Comparison of ENCODE assay signal across 8 mouse cellular contexts in the genomic region with DNA sequence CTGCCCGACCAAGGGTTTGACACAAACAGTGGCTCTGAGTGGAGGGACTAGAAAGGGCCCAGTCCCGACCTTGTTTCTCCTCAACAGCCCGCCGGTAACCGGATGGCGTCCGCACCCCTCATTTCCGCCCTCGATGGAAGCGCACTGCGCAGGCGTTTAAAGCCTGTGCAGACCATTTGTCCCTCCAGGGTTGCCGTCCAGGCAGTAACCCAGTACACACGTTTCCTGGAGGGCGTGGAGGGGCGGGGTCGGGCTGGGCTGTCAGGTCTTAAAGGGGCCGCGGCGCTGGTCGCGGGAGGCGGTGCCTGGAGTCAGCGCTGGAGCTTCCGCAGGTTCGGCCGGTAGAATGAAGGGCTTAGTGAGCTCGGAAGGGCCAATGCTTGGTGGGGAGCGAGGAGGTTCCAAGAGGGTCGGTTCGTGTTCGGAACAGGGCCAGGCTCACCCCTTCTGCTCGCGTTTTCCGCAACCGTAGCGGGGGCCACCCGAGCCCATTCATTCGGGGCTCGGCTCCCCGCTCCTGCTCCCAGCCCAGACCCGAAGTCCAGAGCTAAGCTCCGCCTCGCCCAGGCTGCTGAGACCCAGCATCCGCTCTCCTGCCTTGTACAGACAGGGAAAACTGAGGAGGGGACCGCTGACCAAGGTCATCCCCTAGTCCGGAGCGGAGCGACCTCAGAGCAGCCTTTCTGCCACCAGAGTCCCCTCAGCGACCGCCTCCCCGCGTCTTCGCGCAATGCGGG. TPM values are rescaled to one million over a fixed set of nuclear protein-coding genes. Genes with fewer than 3 reads are reported as not detected.
DNase-seq lines count a peak whose midpoint lies in the region; ATAC-seq lines count a peak whose summit lies in the region.

A gene (plus strand): TSS at position 271 of the 737 bp plus-strand sequence.

- peak; percentile 96 for DNase-seq in 3134 (ENCODE audit: extremely low read depth, insufficient read length, low spot score)
- peak; percentile 96 for DNase-seq in adrenal gland, postnatal 25 days
- DNase-seq in heart, adult 11 months: peak; percentile 100
- DNase-seq in kidney, adult 18-20 months: peak; percentile 94
- DNase-seq in spleen, postnatal 10 days (ENCODE audit: low spot score in 2 of 2): peak; percentile 86 to 96

- ATAC-seq in embryonic facial prominence, embryonic 12.5 days (ENCODE audit: insufficient number of reproducible peaks, insufficient read depth, low FRiP score, low TSS enrichment): peak; percentile 91
- ATAC-seq in limb, embryonic 13.5 days (ENCODE audit: low FRiP score, low read depth): peak; percentile 93
- peak; percentile 94 for ATAC-seq in midbrain, embryonic 16.5 days

- H3K4me2 ChIP-seq in embryonic facial prominence, embryonic 12.5 days (replicated peaks): peak within 1 kb of the TSS; percentile 77
- peak within 1 kb of the TSS; percentile 97 for H3K4me2 ChIP-seq in limb, embryonic 13.5 days (replicated peaks)
- H3K4me2 ChIP-seq in midbrain, embryonic 16.5 days (ENCODE audit: low read length): peak within 1 kb of the TSS; percentile 91

- H3K36me3 ChIP-seq in embryonic facial prominence, embryonic 12.5 days: peaks cover 52% of the 10 kb centered on the region
- H3K36me3 ChIP-seq in limb, embryonic 13.5 days: peaks cover 71% of the 10 kb centered on the region
- H3K36me3 ChIP-seq in midbrain, embryonic 16.5 days (ENCODE audit: control insufficient read depth, insufficient read depth, low read length): peaks cover 24% of the 10 kb centered on the region

- H3K4me1 ChIP-seq in embryonic facial prominence, embryonic 12.5 days: peaks cover 12% of the 10 kb centered on the region
- peaks cover 23% of the 10 kb centered on the region for H3K4me1 ChIP-seq in limb, embryonic 13.5 days
- peaks cover 16% of the 10 kb centered on the region for H3K4me1 ChIP-seq in midbrain, embryonic 16.5 days (ENCODE audit: control insufficient read depth, insufficient read depth, low read length)

- H3K27me3 ChIP-seq in embryonic facial prominence, embryonic 12.5 days: no peaks in the 10 kb centered on the region
- H3K27me3 ChIP-seq in limb, embryonic 13.5 days: no peaks in the 10 kb centered on the region
- H3K27me3 ChIP-seq in midbrain, embryonic 16.5 days (ENCODE audit: control insufficient read depth, insufficient read depth, low read depth, low read length): no peaks in the 10 kb centered on the region

- H3K9me3 ChIP-seq in embryonic facial prominence, embryonic 12.5 days: no peaks in the 10 kb centered on the region
- H3K9me3 ChIP-seq in limb, embryonic 13.5 days: no peaks in the 10 kb centered on the region
- no peaks in the 10 kb centered on the region for H3K9me3 ChIP-seq in midbrain, embryonic 16.5 days (replicated peaks; ENCODE audit: control insufficient read depth, low read length, poor library complexity, severe bottlenecking)

- WGBS in embryonic facial prominence, embryonic 12.5 days: under 1% methylated on average over 56 of the region's 56 CpGs
- under 1% methylated on average over 56 of the region's 56 CpGs for WGBS in limb, embryonic 13.5 days
- WGBS in midbrain, embryonic 16.5 days: under 1% methylated on average over 56 of the region's 56 CpGs

- peak within 1 kb of the TSS; percentile 88 for H3K27ac ChIP-seq in embryonic facial prominence, embryonic 12.5 days
- peak within 1 kb of the TSS; percentile 90 for H3K27ac ChIP-seq in limb, embryonic 13.5 days
- peak within 1 kb of the TSS; percentile 91 for H3K27ac ChIP-seq in midbrain, embryonic 16.5 days (ENCODE audit: low read length)

- H3K4me3 ChIP-seq in embryonic facial prominence, embryonic 12.5 days: peak within 1 kb of the TSS; percentile 57
- H3K4me3 ChIP-seq in limb, embryonic 13.5 days: peak within 1 kb of the TSS; percentile 76
- peak within 1 kb of the TSS; percentile 66 for H3K4me3 ChIP-seq in midbrain, embryonic 16.5 days (ENCODE audit: low read depth, low read length)

- peak within 1 kb of the TSS; percentile 77 for H3K9ac ChIP-seq in embryonic facial prominence, embryonic 12.5 days
- peak within 1 kb of the TSS; percentile 84 for H3K9ac ChIP-seq in limb, embryonic 13.5 days
- peak within 1 kb of the TSS; percentile 81 for H3K9ac ChIP-seq in midbrain, embryonic 16.5 days (ENCODE audit: low read depth, low read length)

RNA-seq across cellular contexts. Expression of the gene that starts here (rescaled TPM):
- total RNA-seq in adrenal gland, postnatal 25 days (2021): 13.0 and 15.7 TPM in 2 replicates
- polyA plus RNA-seq in embryonic facial prominence, embryonic 12.5 days (2016; fragmentation: Nextera tagmentation; extraction: Ambion mirVana): 29.1 and 31.2 TPM in 2 replicates
- 49.1 and 51.9 TPM in 2 replicates for polyA plus RNA-seq in limb, embryonic 13.5 days (2015; fragmentation: Nextera tagmentation; extraction: Ambion mirVana)
- 41.2 and 47.7 TPM in 2 replicates for polyA plus RNA-seq in midbrain, embryonic 16.5 days (2015; fragmentation: Nextera tagmentation; extraction: Ambion mirVana)

Comparison
In these comparisons a context has a peak if more than half of its experiments do, and no peak if none do; other contexts are left out.
1. Peak in every context shown above with its lines: DNase-seq, ATAC-seq, H3K4me3 ChIP-seq and H3K27ac ChIP-seq.